Mouse (Mus musculus) lung, adult 2 months (tissue): ENCODE measurements around the gene Ltc4s. TPM values are rescaled to one million over a fixed set of nuclear protein-coding genes. Genes with fewer than 3 reads are reported as not detected.
A peak's percentile ranks its signal among the peaks of the same experiment; 100 is the strongest.

Source experiments
- DNase-seq: peaks from one replicate; pipeline ENCODE4 v3.0.0; 2022
- H3K4me1 ChIP-seq: fragments of 200-500 bp; 2 replicates; pipeline ENCODE4 v1.6.1; 2011; ENCODE audit warnings: low read length; ENCODE audit not compliant: control insufficient read depth, insufficient read depth
- H3K4me3 ChIP-seq: fragments of 200-500 bp; replicated peaks from 2 replicates; pipeline ENCODE3; 2011; ENCODE audit warnings: low read depth, mild to moderate bottlenecking, control low read depth, low read length; ENCODE audit errors: extremely low read depth
- CTCF ChIP-seq: fragments of 200-500 bp; IDR thresholded peaks from 2 replicates; pipeline ENCODE4 v1.5.1; 2011; ENCODE audit warnings: mild to moderate bottlenecking, low read length, control low read depth; ENCODE audit not compliant: insufficient read depth
- POLR2A ChIP-seq: fragments of 200-500 bp; IDR thresholded peaks from 2 replicates; pipeline ENCODE4 v1.6.1; 2011; ENCODE audit warnings: low read depth, mild to moderate bottlenecking, control low read depth, low read length, borderline replicate concordance; ENCODE audit errors: extremely low read depth
- WGBS: fragments of 180-500 bp; shearing (Covaris S2); methylation state at CpG from one replicate; pipeline ENCODE4 v1.1.7; 2018; 5-methylcytosine and 5-hydroxymethylcytosine counted together
- polyA plus RNA-seq: library from polyadenylated mRNA; depleted of rRNA; stranded (reverse); fragments of >200 nt; gene quantifications from 2 replicates; pipeline ENCODE4 v1.2.3, GENCODE M21; 2012

The Ltc4s gene
- polyA plus RNA-seq, 1 experiment = 106 TPM

DNA sequence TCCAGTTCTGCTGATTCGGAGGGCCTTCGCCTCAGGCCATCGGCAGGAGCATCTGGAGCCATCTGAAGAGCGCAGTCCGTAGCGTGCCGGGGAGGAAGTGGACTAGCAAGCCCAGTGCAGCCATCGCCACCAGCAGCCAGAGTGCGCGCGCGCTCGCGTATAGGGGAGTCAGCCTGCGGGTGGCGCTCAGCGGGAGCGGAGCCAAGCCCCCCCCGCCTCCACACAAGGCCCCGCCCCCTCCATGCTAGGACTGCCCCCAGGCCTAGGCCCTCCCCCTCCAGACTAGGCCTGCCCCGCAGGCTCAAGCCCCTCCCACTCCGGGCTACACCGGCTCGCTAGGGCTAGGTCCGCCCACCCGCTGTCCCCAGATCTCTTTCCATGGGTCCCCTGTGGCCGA, 1.9 kb downstream of the Ltc4s start:
- TF ChIP-seq CTCF (no peak), POLR2A (no peak)
- peaks cover 6% of the 10 kb centered on the region for H3K4me1 ChIP-seq
- peak; percentile 87 for DNase-seq
- under 1% methylated on average over 25 of the region's 27 CpGs for WGBS
- peak overlapping the region; percentile 72 for H3K4me3 ChIP-seq

DNA sequence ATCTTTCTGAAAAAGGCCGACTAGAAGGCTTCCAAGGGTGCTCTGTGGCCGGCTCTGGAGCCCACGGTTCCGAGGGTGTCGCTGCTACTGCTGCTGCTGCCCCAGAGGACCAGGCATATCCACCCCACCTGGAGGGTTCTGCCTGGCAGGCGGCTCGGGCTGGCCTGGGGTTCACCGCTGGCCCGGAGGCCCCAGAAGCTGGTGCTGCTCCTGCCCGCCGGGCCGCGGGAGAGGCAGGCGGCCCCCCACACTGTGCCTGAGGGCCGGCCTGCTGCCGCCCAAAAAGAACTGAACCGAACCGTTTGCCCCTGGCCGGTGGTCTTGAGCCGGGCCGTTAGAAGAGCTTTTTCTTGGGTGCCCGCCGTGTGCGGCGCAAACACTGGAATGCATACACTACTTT, 3.8 kb downstream of the Ltc4s start:
- no peak overlapping the region for H3K4me3 ChIP-seq
- H3K4me1 ChIP-seq = peaks cover 9% of the 10 kb centered on the region
- TF ChIP-seq POLR2A = no peak
- no peak for TF ChIP-seq CTCF
- DNase-seq = no peak
- WGBS = 96% methylated on average over 25 of the region's 25 CpGs

DNA sequence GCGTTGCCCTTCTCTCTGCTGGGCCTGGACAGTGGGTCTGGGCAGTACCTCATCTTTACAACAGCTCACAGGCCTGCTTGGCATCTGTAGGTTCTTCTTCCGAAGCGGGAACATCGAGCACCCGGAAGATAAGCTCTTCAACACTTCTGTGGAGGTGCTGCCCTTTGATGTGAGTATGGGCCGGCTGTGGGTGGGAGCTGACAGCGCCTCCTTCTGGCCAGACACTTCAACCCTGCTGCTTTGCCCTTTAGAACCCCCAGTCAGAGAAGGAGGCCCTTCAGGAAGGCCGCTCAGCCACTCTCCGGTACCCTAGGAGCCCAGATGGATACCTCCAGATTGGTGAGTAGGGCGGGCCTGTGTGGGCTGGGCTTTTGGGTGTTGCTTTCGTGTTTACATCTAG, 4.4 kb downstream of the Ltc4s start:
- no peak overlapping the region for H3K4me3 ChIP-seq
- peaks cover 10% of the 10 kb centered on the region for H3K4me1 ChIP-seq
- no peak for DNase-seq
- no peak for TF ChIP-seq POLR2A
- TF ChIP-seq CTCF = no peak
- 80% methylated on average over 11 of the region's 11 CpGs for WGBS

DNA sequence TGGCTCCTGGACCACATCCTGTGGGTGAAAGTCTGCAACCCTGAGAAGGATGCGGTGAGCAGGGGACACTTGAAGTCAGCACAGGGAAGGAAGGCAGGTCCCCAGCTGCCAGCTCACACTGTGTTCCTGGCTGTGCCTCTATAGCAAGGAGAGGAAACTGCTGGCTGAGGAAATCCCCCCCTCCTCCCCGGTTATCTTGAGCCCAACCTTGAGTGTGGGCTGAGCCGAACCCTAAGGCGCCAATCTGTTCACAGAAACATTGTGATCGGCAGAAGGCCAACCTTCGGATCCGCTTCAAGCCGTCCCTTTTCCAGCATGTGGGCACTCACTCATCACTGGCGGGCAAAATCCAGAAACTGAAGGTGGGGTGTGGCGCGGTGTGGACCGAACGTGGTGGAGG, 5.4 kb downstream of the Ltc4s start:
- Histone ChIP-seq H3K4me3 (no peak overlapping the region), H3K4me1 (peaks cover 14% of the 10 kb centered on the region)
- WGBS = 84% methylated on average over 13 of the region's 13 CpGs
- DNase-seq = no peak
- TF ChIP-seq POLR2A (no peak), CTCF (no peak)

DNA sequence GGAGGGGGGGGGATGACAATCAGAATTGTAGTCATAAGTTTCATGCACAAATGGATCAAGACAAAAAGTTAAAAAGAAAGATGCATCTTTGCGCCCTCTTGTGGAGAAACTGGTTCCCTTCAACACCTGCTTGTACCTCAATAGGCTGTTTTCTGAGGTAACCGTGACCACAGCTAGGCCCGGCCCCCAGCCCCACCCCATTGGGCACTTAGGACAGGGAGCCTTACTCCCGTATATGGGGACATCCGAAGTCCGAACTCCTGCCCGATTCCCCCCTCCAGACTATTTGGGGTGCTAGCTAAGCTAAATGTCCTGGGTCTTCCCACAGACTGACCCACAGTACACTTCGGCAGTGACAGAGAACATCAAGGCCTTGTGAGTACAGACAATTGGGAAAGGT, 7.0 kb downstream of the Ltc4s start:
- peak; percentile 47 for DNase-seq
- TF ChIP-seq POLR2A (no peak), CTCF (peak; percentile 41; the same call in 1 of the 2 replicates)
- Histone ChIP-seq H3K4me1 (peaks cover 29% of the 10 kb centered on the region), H3K4me3 (no peak overlapping the region)
- 33% methylated on average over 8 of the region's 8 CpGs for WGBS

DNA sequence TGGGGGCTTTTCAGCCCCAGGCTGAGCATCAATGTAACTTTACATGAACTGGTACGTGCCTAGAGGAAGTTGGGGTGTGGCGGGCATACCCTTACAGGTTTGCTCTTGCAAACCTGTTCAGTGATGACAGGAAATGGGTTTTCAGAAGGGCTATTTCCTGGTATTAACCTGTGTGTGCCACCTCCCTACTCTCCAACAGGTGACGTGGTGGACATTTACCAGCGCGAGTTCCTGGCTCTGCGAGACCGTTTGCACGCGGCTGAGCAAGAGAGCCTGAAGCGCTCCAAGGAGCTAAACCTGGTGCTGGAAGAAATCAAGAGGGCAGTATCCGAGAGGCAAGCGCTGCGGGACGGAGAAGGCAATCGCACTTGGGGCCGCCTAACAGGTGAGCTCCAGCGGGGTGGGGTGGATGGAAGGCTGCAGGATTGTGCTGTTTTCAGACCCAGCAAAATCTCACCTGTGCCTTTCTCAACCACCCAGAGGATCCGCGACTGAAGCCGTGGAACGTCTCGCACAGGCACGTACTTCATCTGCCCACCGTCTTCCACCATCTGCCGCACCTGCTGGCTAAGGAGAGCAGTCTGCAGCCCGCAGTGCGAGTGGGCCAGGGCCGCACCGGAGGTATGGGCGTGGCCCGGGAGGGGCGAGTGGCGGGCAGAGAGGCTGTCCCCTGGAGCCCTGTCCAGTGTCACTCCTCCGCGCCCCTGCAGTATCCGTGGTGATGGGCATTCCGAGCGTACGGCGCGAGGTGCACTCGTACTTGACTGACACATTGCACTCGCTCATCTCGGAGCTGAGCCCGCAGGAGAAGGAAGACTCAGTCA, 7.7 kb downstream of the Ltc4s start:
- Histone ChIP-seq H3K4me3 (no peak overlapping the region), H3K4me1 (peaks cover 31% of the 10 kb centered on the region)
- TF ChIP-seq POLR2A (no peak), CTCF (no peak)
- 54% methylated on average over 45 of the region's 45 CpGs for whole genome bisulfite sequencing
- no peak for DNase-seq

DNA sequence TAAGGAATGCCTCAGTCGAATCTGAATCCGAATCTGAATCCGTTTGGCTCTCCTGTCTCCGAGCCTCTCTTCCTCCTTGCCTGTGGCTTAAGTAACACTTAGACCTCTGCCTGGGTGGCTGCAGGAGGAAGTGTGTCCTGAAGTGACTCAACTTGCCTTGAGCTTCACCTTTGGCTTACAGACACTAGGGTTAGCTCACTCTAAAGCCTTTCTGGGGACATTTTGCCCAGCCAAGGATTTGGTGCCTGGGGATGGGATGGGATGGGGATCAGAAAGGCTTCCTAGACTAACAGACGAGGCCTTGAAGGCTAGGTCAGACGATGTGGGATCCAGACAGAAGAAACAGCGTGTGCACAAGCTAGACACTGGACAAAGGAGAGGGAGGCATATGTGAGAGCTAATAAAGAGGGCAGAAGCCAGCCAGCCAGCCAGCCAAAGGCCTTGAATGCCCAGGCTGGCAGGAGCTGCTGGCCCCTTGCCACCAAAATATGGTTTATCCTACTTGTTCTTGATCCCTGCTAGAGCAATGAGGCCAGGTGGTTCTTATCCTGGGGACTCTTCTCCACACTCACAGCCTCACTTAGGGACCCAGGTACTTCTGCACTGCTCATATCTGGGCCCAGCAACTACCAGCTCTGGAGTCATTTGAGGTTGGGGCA, 9.0 kb downstream of the Ltc4s start:
- no peak for TF ChIP-seq CTCF
- TF ChIP-seq POLR2A = no peak
- WGBS = 46% methylated on average over 7 of the region's 7 CpGs
- Histone ChIP-seq H3K4me3 (no peak overlapping the region), H3K4me1 (peaks cover 31% of the 10 kb centered on the region)
- no peak for DNase-seq

DNA sequence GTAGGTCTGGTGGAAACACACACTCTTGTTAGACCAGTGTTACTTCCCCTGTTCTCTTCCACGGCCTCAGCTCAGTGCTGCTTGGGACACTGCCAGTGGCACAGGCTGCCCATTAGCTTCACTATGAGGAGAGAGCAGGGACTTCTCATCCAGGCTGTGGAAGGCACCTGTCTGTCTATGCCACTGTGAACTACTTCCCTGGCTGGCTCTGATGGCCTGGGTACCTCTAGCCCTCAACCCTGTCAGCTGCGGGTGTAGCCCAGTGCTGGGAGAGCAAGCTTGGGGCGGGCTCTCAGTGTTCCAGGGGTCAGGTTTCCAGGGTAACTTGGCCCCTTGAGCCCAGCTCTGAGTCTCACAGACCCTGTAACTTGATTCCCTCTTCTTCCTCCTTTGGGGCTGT, 9.6 kb downstream of the Ltc4s start:
- WGBS = 50% methylated on average over 3 of the region's 3 CpGs

DNA sequence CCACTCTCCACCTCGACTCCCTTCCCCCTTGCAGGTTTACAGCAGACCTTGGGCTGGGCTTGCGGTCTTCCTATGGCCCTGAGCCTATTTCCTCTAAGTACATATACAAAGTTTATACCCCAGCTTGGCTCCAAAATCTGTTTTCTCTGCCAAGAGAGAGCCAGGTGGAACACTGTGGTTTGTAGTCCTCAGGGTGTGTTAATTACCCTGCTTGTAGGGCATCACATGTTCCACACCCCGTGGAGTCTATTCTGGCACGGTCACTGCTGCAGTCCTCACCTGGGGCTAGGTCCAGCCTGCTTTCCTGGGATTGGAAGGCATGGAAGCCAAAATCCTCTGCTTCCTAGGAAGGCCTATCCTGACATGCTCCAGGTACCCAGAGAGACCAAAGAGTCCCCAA, 10.7 kb downstream of the Ltc4s start:
- TF ChIP-seq CTCF = no peak
- DNase-seq = no peak
- no peak overlapping the region for H3K4me3 ChIP-seq
- WGBS = 51% methylated on average over 4 of the region's 4 CpGs
- H3K4me1 ChIP-seq = peaks cover 31% of the 10 kb centered on the region

More for the DNA sequence above, 9.6 kb downstream of the Ltc4s start:
- DNase-seq = no peak
- no peak for TF ChIP-seq POLR2A
- TF ChIP-seq CTCF = no peak
- Histone ChIP-seq H3K4me1 (peaks cover 31% of the 10 kb centered on the region), H3K4me3 (no peak overlapping the region)

DNA sequence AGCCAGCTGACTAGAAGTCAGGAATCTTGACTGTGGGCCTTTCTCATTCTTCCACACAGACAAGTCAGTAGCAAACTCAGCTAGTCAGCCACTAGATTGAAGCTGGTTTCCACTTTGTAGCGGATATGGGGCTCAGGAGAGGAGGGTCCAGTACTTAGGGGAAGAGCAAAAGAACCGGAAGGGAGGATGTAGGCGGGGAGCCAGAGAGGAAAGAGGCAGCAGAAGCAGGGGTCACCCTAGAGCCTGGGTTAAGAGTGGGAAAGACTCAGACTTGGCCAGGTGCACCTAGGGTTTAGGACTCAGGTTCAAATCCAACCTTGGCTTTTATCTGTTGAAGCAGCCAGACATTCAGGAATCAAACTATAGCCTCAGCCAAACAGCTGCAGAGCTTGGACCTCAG, 11.2 kb downstream of the Ltc4s start:
- DNase-seq = no peak
- 30% methylated on average over 3 of the region's 3 CpGs for WGBS
- no peak overlapping the region for H3K4me3 ChIP-seq
- H3K4me1 ChIP-seq = peaks cover 31% of the 10 kb centered on the region
- no peak for TF ChIP-seq CTCF
- TF ChIP-seq POLR2A = no peak
